Mouse (Mus musculus): ENCODE results near the gene Igsf3.

Gene Igsf3

DNA sequence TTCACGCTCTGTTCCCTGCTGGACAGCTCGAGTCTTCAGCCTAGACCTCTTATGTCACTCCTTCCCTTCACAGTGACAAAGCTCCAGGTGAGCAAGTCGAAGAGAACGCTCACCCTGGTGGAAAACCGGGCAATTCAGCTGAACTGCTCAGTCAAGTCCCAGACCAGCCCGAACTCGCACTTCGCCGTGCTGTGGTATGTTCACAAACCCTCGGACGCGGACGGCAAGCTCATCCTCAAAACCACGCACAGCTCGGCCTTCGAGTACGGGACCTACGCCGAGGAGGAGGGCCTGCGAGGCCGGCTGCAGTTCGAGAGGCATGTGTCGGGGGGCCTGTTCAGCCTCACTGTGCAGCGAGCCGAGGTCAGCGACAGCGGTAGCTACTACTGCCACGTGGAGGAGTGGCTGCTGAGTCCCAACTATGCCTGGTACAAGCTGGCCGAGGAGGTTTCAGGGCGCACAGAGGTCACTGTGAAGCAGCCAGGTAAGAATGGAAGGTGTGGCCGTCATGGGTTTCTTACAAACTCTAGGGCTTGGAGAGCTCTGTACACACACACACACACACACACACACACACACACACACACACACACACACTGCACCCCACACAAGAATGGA lies 74.0 kb downstream of the Igsf3 start:
- DNase-seq (ENCODE audit: low spot score), result peak; percentile 79

GRCm38 (mm10) chr3:101460618-101461017 lies 83.7 kb downstream of the Igsf3 start:
- DNase-seq (ENCODE audit: low spot score), result no peak

GRCm38 (mm10) chr3:101461046-101461445 lies 84.2 kb downstream of the Igsf3 start:
- DNase-seq (ENCODE audit: low spot score), result no peak

GRCm38 (mm10) chr3:101461816-101462215 lies 84.9 kb downstream of the Igsf3 start:
- no peak for DNase-seq (ENCODE audit: low spot score)

DNA sequence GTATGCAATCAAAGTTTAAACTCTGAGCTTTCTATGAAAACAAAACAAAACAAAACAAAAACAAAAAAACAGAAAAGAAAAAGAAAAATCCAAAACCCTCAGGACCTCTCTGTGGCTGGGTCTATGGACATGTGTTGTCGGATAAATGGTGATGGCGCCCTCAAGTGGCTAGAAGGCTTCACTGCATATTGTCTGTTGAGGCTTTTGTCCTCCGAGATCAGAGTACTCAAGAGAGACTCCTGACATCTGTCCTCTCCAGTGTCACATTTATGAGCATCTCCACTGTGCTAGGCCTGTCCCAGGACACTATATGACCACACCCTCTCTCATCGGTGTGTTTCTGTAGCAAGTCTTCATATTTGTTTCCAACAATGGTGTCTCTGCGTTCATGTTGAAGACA lies 85.4 kb downstream of the Igsf3 start:
- DNase-seq (ENCODE audit: low spot score), result peak; percentile 78

DNA sequence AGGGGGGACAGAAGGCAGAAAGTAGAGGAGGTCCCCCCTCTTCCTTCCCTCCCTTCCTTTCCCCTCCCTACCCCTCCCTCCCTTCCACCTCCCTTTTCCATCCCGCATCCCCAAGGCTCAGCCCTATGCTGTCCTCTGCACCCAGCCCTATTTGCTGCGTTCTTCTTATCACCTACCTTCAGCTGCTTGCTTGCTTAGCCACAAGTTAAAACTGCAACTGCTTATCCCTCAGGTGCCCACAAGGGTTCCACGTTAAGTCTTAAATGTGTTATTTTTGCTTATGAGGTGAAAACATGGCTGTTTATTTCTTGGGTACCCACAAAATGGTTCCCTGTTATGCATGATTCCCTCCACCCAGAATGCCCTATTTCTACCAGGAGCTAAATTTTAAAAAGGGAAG lies 86.6 kb downstream of the Igsf3 start:
- no peak for DNase-seq (ENCODE audit: low spot score)

- DNase-seq (ENCODE audit: low spot score), result no peak
These were observed 92.8 kb downstream of the Igsf3 start for GRCm38 (mm10) chr3:101469675-101470074.

DNA sequence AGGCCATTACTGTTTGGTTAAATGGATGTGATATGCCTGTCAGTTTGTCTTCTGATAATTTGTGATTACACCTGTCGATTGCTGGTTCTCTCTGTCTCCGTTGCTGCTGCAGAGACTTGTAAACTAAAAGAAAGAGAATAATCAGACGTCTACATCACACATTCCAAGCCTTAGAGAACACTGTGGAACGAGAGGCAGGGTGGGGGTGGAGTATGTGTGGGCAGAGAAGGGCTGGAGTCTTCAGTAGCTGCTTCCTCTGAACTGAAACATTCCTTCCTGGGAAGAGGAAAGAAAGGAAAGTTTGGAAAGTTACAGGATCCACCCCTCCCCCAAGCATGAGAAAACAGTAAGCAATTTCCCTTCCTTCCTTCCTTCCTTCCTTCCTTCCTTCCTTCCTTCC lies 95.0 kb downstream of the Igsf3 start:
- no peak for DNase-seq (ENCODE audit: low spot score)

DNA sequence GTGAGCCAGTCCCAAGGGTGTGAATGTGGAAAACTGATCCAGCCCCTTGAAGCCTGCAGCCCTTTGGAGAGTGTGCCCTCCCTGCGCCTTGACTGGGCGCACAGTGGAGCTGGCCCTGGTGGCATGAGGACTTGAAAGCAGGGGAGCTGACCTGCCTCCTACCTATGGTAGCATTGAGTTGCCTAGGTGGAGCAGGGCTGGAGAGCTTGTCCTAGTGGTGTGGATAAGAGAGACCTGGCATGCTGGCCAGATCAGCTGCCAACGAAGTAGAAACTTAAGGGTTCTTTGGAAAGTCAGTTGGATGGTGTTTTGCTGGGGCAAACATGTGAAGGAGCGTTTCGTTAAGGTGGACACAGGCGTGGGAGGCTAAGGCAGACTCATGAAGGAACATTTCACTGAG lies 105.1 kb downstream of the Igsf3 start:
- no peak for DNase-seq (ENCODE audit: low spot score)

DNA sequence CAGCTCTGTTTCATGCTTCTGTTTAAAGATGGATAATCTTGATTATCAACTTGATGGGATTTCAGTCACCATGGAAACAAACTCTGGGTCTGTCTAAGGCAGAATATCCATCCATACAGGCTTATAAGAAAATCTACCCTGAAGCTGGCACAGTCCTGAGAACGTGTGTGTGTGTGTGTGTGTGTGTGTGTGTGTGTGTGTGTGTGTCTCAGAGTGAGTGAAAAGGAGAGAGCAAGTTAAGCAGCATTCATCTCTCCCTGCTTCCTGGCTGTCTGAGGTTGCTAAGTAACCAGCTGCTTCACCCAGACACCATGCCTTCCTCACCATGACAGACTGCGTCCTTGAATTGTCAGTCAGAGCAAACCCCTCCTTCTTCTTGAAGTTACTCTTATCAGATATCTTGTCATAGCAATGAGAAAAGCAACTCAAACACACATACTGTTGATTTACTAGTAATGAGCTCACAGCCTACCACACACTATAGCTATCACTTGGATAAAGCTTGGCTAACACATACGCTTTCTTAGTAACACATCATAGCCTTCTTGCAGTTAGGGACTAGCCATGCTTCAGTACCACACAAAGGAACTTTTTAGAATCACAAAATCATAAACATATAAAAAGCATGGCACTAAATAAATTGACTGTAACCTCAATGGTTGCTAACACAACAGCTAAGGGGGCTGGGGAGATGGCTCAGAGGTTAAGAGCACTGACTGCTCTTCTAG lies 106.5 kb downstream of the Igsf3 start:
- DNase-seq (ENCODE audit: low spot score), result no peak

- DNase-seq (ENCODE audit: low spot score), result peak; percentile 43
These were observed 109.3 kb downstream of the Igsf3 start for GRCm38 (mm10) chr3:101486054-101486765.

GRCm38 (mm10) chr3:101487436-101487835 lies 110.6 kb downstream of the Igsf3 start:
- no peak for DNase-seq (ENCODE audit: low spot score)

GRCm38 (mm10) chr3:101488204-101488603 lies 111.3 kb downstream of the Igsf3 start:
- no peak for DNase-seq (ENCODE audit: low spot score)

DNA sequence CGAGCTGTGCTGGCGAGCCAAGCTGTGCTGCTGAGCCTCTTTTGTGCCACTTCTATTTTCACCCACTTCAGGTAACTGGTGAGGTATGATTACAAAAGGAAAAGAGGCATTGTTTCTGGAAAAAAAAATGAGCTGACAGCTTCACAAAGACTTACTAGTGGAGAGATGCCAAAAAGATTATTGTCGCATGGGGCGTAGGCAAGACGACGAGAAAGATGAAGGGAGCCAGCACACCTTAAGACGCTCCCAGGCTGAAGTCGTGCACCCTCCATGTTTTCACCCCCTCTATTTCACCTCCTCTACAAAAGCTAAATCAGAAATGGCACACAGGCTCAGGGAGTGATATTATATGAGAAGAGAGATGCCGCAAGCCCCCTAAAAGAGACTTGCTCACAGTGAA lies 113.6 kb downstream of the Igsf3 start:
- DNase-seq (ENCODE audit: low spot score), result no peak

DNA sequence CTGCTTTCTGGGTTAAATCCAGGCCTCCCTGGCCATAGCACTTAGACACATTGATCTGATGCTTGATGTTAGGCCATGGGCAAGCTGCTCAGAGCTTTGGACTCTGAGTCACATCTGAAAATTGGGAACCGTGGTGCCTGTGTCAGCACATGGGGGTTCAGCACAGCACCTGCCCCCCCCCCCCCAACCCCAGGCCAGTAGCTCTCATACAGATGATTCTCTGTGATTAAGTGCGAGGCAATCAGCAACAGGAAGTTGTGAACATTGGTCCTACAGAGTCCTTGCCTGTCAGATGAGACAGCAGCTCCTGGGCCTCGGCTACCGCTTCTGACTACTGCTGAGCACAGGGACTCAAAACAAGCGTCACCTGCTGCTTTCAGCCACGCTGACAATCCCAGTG lies 116.0 kb downstream of the Igsf3 start:
- no peak for DNase-seq (ENCODE audit: low spot score)

DNA sequence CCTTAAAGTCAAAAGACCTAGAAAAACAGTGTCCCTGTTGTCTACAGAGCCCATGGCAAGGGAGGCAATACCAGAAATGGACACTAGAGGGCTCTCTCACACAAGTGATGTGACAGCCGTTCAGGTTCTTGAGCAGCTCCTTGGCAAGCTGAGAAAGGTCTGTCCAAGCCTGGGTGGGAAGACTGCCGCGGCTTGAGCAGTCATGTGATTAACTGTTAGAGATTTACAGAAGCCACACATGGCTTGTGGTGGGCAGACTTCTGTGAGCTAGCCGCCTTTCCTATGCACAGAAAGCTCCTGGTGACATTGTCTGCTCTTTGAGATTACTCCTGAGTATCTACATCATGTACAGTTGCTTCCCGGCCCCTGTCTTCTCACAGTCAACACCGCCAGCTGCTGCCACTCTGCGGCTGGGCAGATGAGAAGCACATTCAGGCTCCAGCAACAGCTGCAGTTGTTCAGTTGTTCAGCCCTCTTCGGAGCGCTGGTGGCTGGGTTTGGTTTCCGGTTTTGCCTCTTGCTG lies 117.1 kb downstream of the Igsf3 start:
- peak; percentile 91 for DNase-seq (ENCODE audit: low spot score)

DNA sequence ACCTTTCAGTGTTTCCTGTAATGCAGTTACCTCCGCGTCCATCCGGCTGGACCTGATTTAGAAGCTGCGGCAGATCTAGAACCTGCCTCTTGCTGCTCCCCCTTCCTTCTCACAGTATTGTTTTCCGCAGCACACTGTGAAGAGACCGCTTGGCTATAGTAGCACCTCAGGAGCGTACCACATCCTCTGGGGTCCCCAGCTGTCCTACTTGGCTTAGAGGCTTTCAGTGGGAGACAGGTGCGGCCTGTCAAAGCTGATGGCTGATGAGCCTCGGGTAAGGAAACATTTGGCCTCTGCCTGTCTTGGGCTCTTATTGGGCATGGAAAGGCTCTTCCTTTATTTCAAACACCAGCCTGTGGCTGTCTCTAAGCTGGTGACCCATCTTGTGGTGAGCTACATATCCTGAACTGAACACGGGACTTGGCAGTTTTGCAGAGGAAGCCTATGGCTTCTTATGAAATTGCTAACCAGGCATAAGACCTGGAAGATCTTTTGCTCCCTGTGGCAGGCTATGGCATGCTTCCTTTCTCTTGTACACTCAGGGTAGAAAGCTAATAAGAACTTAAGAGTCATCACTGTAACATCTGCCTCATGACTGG lies 120.6 kb downstream of the Igsf3 start:
- no peak for DNase-seq (ENCODE audit: low spot score)

- DNase-seq (ENCODE audit: low spot score), result no peak
These were observed 123.0 kb downstream of the Igsf3 start for GRCm38 (mm10) chr3:101499906-101500305.

- no peak for DNase-seq (ENCODE audit: low spot score)
These were observed 123.6 kb downstream of the Igsf3 start for GRCm38 (mm10) chr3:101500393-101501051.

GRCm38 (mm10) chr3:101501611-101502010 lies 124.7 kb downstream of the Igsf3 start:
- no peak for DNase-seq (ENCODE audit: low spot score)

DNA sequence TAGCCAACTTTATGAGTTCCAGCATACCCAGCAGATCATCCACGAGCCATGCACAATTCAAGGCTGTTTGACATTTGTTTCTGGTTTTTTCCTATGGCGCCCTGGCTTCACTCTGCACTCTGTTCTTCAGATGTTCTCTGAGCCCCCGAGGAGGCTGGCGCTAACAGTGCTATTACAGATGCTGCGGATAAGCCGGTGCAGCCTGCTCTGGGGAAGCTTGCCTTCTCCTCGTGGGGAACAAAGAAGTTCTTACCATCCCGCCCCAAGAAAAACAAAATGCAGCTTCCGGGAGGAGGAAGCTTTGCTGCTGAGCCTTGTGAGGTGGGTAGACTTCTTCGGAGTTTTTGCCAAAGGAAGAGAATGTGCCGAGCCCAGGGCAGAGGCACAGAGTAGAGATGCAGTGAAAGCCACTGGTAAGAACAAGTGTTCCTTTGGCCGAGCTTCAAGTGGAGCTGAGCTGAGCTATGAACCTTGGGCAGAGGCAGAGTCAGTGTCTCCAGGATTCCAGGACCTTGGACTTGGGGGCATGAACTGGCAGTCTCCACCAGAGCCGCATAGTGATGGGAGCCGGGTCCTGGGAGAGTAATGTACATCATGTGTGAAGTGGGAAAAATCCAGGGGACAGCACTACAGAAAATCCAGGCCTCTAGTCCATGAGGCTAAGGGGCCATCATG lies 125.3 kb downstream of the Igsf3 start:
- no peak for DNase-seq (ENCODE audit: low spot score)

Measured in urinary bladder, postnatal 14 days (tissue).